Mouse (Mus musculus) midbrain, embryonic 15.5 days (tissue): ENCODE results near the gene Hipk1. TPM values are rescaled to one million over a fixed set of nuclear protein-coding genes. Genes with fewer than 3 reads are reported as not detected.

Experiments used
- ATAC-seq: fragments of 200-750 bp; cut with Nextera tagmentation; replicated peaks from 2 replicates; pipeline ENCODE4 v1.8.0; 2017; ENCODE audit warnings: moderate TSS enrichment
- H3K27ac ChIP-seq: fragments of 300-500 bp; sonication (generic); 2 replicates; pipeline ENCODE4 v1.5.1; 2015; ENCODE audit warnings: mild to moderate bottlenecking, inconsistent platforms
- H3K27me3 ChIP-seq: fragments of 300-500 bp; sonication (generic); replicated peaks from 2 replicates; pipeline ENCODE4 v1.6.1; 2015; ENCODE audit warnings: inconsistent platforms
- H3K36me3 ChIP-seq: fragments of 300-500 bp; sonication (generic); replicated peaks from 2 replicates; pipeline ENCODE4 v1.6.1; 2015; ENCODE audit warnings: inconsistent platforms
- H3K4me1 ChIP-seq: fragments of 300-500 bp; sonication (generic); 2 replicates; pipeline ENCODE4 v1.6.1; 2015; ENCODE audit warnings: inconsistent platforms
- H3K4me2 ChIP-seq: fragments of 300-500 bp; sonication (generic); 2 replicates; pipeline ENCODE4 v1.6.1; 2015; ENCODE audit warnings: inconsistent platforms, mild to moderate bottlenecking, moderate library complexity
- H3K4me3 ChIP-seq: fragments of 300-500 bp; sonication (generic); 2 replicates; pipeline ENCODE4 v1.5.1; 2015; ENCODE audit warnings: mild to moderate bottlenecking, inconsistent platforms
- H3K9ac ChIP-seq: fragments of 300-500 bp; sonication (generic); 2 replicates; pipeline ENCODE4 v1.6.1; 2015; ENCODE audit warnings: mild to moderate bottlenecking, inconsistent platforms
- H3K9me3 ChIP-seq: fragments of 300-500 bp; sonication (generic); 2 replicates; pipeline ENCODE4 v1.6.1; 2016; ENCODE audit warnings: inconsistent platforms
- WGBS: fragments of 180-500 bp; shearing (Covaris S2); methylation state at CpG from one replicate; pipeline ENCODE4 v1.1.7; 2015; ENCODE audit warnings: mixed read lengths; 5-methylcytosine and 5-hydroxymethylcytosine counted together
- polyA plus RNA-seq: library from polyadenylated mRNA; unstranded; fragments of >200 nt; fragmentation: Nextera tagmentation; extraction: Ambion mirVana; gene quantifications from 2 replicates; pipeline ENCODE4 v1.2.1, GENCODE M21; 2015

The Hipk1 gene
- polyA plus RNA-seq, 1 experiment from 2014 or later: 13.0 TPM

DNA sequence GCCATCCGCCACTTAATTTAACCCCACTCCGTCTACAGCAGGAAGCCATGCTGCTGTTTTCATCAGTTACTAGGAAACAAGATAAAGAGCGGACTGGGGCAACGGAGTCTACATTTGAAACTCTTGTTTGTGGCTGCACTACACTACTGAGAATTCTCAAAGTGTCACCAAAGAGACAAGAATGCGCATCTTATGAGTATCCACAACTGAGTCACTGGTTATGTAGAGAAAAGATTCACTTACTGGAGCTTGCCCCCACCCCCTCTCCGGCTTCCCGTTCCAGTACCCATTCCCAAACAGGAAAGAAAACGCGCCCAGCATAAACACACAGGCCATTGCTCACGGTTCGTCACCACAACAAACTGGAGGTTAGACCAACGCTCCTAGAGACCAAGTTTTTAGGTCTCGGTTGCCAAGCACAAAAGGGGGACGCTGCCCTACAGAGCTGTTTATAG is 1.4 kb downstream of the Hipk1 start:
- WGBS: 3% methylated on average over 14 of the region's 14 CpGs
- Histone ChIP-seq H3K36me3 (no peaks in the 10 kb centered on the region), H3K9ac (peak overlapping the region; percentile 94), H3K27ac (peak overlapping the region; percentile 91), H3K27me3 (no peaks in the 10 kb centered on the region), H3K4me3 (peak overlapping the region; percentile 84), H3K4me1 (peaks cover 29% of the 10 kb centered on the region), H3K9me3 (no peaks in the 10 kb centered on the region), H3K4me2 (peak overlapping the region; percentile 77)
- ATAC-seq: no peak

DNA sequence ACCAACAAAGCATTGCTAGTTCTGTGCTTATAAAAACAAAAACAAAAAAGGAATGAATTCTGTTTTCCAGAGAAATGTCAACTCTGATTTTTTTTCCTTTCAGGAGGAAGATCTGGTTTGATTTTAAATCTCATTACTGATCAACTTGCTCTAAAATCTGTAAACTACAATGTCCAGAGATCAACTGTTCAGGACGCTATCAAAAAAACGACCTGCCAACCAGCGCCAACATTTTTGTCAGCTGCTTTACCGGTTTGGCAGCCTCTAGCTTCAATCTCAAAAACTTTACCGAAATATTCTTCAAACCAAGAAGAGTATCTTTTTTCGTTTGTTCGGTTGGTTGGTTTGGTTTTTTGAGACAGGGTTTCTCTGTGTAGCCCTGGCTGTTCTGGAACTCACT is 2.3 kb downstream of the Hipk1 start:
- 84% methylated on average over 7 of the region's 7 CpGs for WGBS

DNA sequence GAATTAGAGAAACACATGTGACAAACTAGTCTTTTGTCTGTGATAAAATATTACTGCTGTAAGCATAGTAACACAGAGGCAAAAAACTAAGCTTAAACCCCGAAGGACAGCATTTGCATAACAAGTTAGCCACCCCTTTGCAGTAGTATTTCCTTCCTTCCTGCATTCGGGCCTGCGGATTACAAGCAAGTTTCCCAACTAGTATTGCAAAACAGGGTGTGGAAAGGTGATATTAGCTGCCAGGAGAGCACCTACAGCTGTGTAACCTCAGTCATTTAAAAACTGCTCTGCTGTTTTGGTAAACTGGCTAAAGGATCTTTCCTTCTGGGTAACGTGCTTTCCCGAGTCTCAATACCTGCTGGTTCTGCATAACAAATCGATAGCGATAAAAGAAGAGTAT is 4.1 kb downstream of the Hipk1 start:
- Histone ChIP-seq H3K27ac (no peak overlapping the region), H3K9me3 (no peaks in the 10 kb centered on the region), H3K4me3 (no peak overlapping the region), H3K36me3 (no peaks in the 10 kb centered on the region), H3K9ac (no peak overlapping the region), H3K27me3 (no peaks in the 10 kb centered on the region), H3K4me2 (no peak overlapping the region), H3K4me1 (peaks cover 29% of the 10 kb centered on the region)
- WGBS: 64% methylated on average over 7 of the region's 7 CpGs
- no peak for ATAC-seq

More for the DNA sequence above, 2.3 kb downstream of the Hipk1 start:
- ATAC-seq: no peak
- H3K9ac ChIP-seq: no peak overlapping the region
- H3K27me3 ChIP-seq: no peaks in the 10 kb centered on the region
- 0 out of 2 replicates have a peak overlapping the region, but pooled peaks have one; percentile 84 for H3K4me3 ChIP-seq
- peaks cover 29% of the 10 kb centered on the region for H3K4me1 ChIP-seq
- H3K27ac ChIP-seq: no peak overlapping the region
- H3K9me3 ChIP-seq: no peaks in the 10 kb centered on the region
- H3K36me3 ChIP-seq: no peaks in the 10 kb centered on the region
- H3K4me2 ChIP-seq: peak overlapping the region; percentile 77

DNA sequence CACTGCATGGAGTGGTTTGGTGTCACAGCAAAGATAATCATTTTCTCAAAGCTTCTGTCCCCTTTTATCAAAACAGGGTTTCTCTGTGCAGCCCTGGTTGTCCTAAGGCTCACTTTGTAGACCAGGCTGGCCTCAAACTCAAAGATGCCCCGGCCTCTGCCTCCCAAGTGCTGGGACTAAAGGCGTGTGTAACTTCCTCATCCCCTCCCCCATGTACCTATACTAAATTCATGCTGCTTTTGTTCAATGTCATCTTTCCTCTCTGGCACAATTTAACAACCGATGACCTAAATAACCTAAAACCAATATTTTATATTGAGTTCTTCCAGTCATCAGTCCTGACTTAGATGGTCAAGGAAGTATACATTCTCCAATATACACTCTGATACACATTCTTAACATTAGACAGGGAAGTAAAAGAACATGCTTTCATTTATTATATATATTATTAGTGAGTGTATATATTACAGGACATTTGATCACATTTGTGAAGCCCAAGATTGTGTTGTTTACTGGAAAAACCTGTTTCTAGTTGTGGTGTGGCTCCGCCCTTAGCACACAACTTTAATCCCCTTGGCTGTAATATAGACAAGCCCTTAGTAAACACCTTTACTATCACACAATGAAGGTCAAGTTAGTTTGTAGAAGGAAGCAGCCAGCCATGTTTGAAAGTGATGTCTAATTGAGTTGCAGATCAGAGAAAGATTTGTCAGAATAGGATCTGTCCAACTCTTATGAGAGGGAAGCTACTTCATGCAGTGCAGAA is 8.3 kb downstream of the Hipk1 start:
- WGBS: 91% methylated on average over 4 of the region's 4 CpGs
- no peak overlapping the region for H3K4me3 ChIP-seq
- no peaks in the 10 kb centered on the region for H3K36me3 ChIP-seq
- H3K4me2 ChIP-seq: no peak overlapping the region
- no peaks in the 10 kb centered on the region for H3K9me3 ChIP-seq
- H3K27me3 ChIP-seq: no peaks in the 10 kb centered on the region
- no peak overlapping the region for H3K27ac ChIP-seq
- ATAC-seq: no peak
- peaks cover 10% of the 10 kb centered on the region for H3K4me1 ChIP-seq
- no peak overlapping the region for H3K9ac ChIP-seq

DNA sequence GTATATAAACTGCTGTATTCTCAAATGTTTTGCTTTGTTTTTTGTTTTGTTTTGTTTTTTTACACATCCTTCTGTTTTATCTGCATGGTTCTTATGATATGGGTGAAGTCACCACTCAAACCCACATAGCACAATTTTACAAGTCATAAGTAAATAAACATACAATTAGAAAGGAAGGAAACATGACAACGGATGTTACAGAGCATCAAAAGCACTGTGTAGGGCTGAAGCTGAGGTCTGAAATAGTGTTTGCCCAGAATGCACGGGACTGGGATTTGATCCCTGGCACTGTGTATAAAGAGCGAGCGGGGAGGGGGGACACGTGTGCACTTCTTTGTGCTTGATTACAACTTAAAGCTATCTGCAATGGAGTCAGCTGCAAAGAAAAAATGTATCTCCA is 10.6 kb downstream of the Hipk1 start:
- 76% methylated on average over 5 of the region's 5 CpGs for WGBS
- ATAC-seq: no peak
- Histone ChIP-seq H3K9me3 (no peaks in the 10 kb centered on the region), H3K4me2 (no peak overlapping the region), H3K9ac (no peak overlapping the region), H3K36me3 (peaks cover 10% of the 10 kb centered on the region; the same call in 1 of the 2 replicates), H3K27ac (no peak overlapping the region), H3K4me3 (no peak overlapping the region), H3K27me3 (no peaks in the 10 kb centered on the region), H3K4me1 (peaks cover 3% of the 10 kb centered on the region; the same call in 1 of the 2 replicates)

- Histone ChIP-seq H3K36me3 (peaks cover 10% of the 10 kb centered on the region; the same call in 1 of the 2 replicates), H3K4me3 (no peak overlapping the region), H3K9ac (no peak overlapping the region), H3K4me2 (no peak overlapping the region), H3K4me1 (peaks cover 3% of the 10 kb centered on the region; the same call in 1 of the 2 replicates), H3K9me3 (no peaks in the 10 kb centered on the region), H3K27me3 (no peaks in the 10 kb centered on the region), H3K27ac (no peak overlapping the region)
- ATAC-seq: no peak
- 87% methylated on average over 3 of the region's 3 CpGs for WGBS
Observed at GRCm38 (mm10) chr3:103780271-103780670, 11.1 kb downstream of the Hipk1 start.

DNA sequence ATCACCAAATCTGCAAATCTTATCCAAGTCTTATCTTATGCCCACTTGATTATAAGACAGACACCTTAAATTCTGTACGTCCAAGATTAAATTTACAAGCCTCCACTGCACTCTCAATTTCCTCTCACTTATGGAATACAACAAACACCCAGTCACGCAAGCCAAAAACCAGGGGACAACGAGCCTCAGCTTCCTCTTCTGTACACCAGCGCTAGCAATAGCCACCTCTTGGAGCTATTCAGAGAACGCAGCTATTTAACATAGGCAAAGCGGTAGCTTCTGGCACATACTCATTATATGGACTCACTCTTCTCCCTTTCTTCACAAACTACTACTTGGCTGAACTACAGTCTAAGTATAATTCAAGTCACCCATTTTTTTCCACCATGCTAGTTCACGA is 12.2 kb downstream of the Hipk1 start:
- ATAC-seq: no peak
- Histone ChIP-seq H3K36me3 (peaks cover 10% of the 10 kb centered on the region; the same call in 1 of the 2 replicates), H3K27me3 (no peaks in the 10 kb centered on the region), H3K4me3 (no peak overlapping the region), H3K4me2 (no peak overlapping the region), H3K4me1 (peaks cover 3% of the 10 kb centered on the region; the same call in 1 of the 2 replicates), H3K27ac (no peak overlapping the region), H3K9ac (no peak overlapping the region), H3K9me3 (no peaks in the 10 kb centered on the region)
- WGBS: 77% methylated on average over 7 of the region's 7 CpGs

DNA sequence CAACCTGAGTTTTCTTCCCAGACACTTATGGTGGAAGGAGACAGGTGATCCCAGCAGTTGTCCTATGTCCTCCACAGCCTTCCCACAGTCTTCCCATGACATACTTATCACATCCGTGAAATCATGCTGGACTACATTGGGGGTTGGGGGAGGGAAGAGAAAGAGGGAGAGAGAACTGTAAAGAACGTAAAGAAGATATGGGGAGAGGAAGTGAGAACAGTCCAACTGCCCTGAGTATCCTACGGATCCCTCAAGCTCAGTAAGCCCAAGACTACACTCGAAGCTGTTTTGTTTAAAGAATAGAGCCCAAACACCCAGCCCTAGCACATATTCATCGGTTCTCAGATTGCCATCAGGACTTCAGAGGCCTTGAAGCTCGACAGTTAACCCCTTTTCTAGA is 12.7 kb downstream of the Hipk1 start:
- H3K36me3 ChIP-seq: peaks cover 10% of the 10 kb centered on the region; the same call in 1 of the 2 replicates
- H3K27me3 ChIP-seq: no peaks in the 10 kb centered on the region
- no peak overlapping the region for H3K9ac ChIP-seq
- 91% methylated on average over 6 of the region's 6 CpGs for WGBS
- ATAC-seq: no peak
- no peaks in the 10 kb centered on the region for H3K9me3 ChIP-seq
- no peak overlapping the region for H3K4me3 ChIP-seq
- H3K27ac ChIP-seq: no peak overlapping the region
- H3K4me2 ChIP-seq: no peak overlapping the region
- peaks cover 3% of the 10 kb centered on the region; the same call in 1 of the 2 replicates for H3K4me1 ChIP-seq

DNA sequence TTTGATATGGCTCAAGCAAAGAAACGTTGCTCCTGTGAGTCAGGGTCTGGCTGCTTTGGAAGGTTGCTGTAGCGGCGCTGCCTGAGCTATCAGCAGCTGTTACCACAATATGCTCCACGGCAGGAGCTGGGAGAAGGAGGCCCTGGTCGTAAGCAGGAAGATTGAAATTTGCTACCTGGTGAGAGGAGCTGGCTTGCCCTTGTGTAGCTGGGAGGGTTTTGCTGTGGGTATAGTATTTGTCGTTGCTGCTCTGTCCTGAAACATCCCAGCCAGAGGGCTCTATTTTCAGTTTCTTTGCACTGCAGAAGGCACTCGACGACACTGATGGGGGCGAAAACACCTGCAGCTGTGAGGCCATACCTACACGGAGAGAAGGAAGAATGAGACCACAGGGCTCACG is 13.4 kb downstream of the Hipk1 start:
- 88% methylated on average over 11 of the region's 11 CpGs for WGBS
- no peak overlapping the region for H3K4me3 ChIP-seq
- no peak overlapping the region for H3K9ac ChIP-seq
- H3K36me3 ChIP-seq: peaks cover 10% of the 10 kb centered on the region; the same call in 1 of the 2 replicates
- no peaks in the 10 kb centered on the region for H3K27me3 ChIP-seq
- no peak for ATAC-seq
- H3K27ac ChIP-seq: no peak overlapping the region
- no peak overlapping the region for H3K4me2 ChIP-seq
- peaks cover 3% of the 10 kb centered on the region; the same call in 1 of the 2 replicates for H3K4me1 ChIP-seq
- no peaks in the 10 kb centered on the region for H3K9me3 ChIP-seq

GRCm38 (mm10) chr3:103774009-103774408 is 17.4 kb downstream of the Hipk1 start:
- Histone ChIP-seq H3K4me3 (no peak overlapping the region), H3K9ac (no peak overlapping the region), H3K4me2 (no peak overlapping the region), H3K27ac (no peak overlapping the region), H3K27me3 (no peaks in the 10 kb centered on the region), H3K36me3 (peaks cover 13% of the 10 kb centered on the region), H3K4me1 (no peaks in the 10 kb centered on the region), H3K9me3 (no peaks in the 10 kb centered on the region)
- ATAC-seq: no peak; the same call in 1 of the 2 replicates
- WGBS: 83% methylated on average over 15 of the region's 15 CpGs

GRCm38 (mm10) chr3:103773508-103773907 is 17.9 kb downstream of the Hipk1 start:
- no peak overlapping the region for H3K9ac ChIP-seq
- no peak overlapping the region for H3K27ac ChIP-seq
- no peak overlapping the region for H3K4me3 ChIP-seq
- H3K27me3 ChIP-seq: no peaks in the 10 kb centered on the region
- no peaks in the 10 kb centered on the region for H3K9me3 ChIP-seq
- no peak for ATAC-seq
- H3K4me1 ChIP-seq: no peaks in the 10 kb centered on the region
- no peak overlapping the region for H3K4me2 ChIP-seq
- 80% methylated on average over 3 of the region's 3 CpGs for WGBS
- H3K36me3 ChIP-seq: peaks cover 13% of the 10 kb centered on the region

GRCm38 (mm10) chr3:103772846-103773245 is 18.5 kb downstream of the Hipk1 start:
- H3K4me3 ChIP-seq: no peak overlapping the region
- H3K9ac ChIP-seq: no peak overlapping the region
- peaks cover 13% of the 10 kb centered on the region for H3K36me3 ChIP-seq
- ATAC-seq: no peak
- WGBS: 78% methylated on average over 4 of the region's 4 CpGs
- H3K4me1 ChIP-seq: no peaks in the 10 kb centered on the region
- no peak overlapping the region for H3K27ac ChIP-seq
- no peaks in the 10 kb centered on the region for H3K9me3 ChIP-seq
- H3K27me3 ChIP-seq: no peaks in the 10 kb centered on the region
- H3K4me2 ChIP-seq: no peak overlapping the region
